Mouse (Mus musculus) lung, adult 2 months (tissue): ENCODE data around the gene Myzap.

Experiments
- CTCF ChIP-seq: fragments of 200-500 bp; IDR thresholded peaks from 2 replicates; pipeline ENCODE4 v1.5.1; 2011; ENCODE audit warnings: mild to moderate bottlenecking, low read length, control low read depth; ENCODE audit not compliant: insufficient read depth
- POLR2A ChIP-seq: fragments of 200-500 bp; IDR thresholded peaks from 2 replicates; pipeline ENCODE4 v1.6.1; 2011; ENCODE audit warnings: low read depth, mild to moderate bottlenecking, control low read depth, low read length, borderline replicate concordance; ENCODE audit errors: extremely low read depth

GRCm38 (mm10) chr9:71540739-71541138 is 51.4 kb downstream of the Myzap start:
- TF ChIP-seq CTCF (no peak), POLR2A (no peak)
